Mouse (Mus musculus) adrenal gland, adult 10 weeks (tissue): ENCODE measurements around the gene Eif4a3. TPM values are rescaled to one million over a fixed set of nuclear protein-coding genes. Genes with fewer than 3 reads are reported as not detected.

Experiments
- polyA plus RNA-seq: library from polyadenylated mRNA; stranded (reverse); fragments of 350-450 nt; fragmentation: Illumina TruSeq; extraction: RNeasy Lipid Tissue Mini Kit (QIAGEN cat#74804); gene quantifications from one replicate; pipeline ENCODE4 v1.2.3, GENCODE M21; 2014; ENCODE audit warnings: low read depth, low replicate concordance

The Eif4a3 gene
- 83.0 TPM for polyA plus RNA-seq

GRCm38 (mm10) chr11:119299391-119300245, at the start of gene Eif4a3:
Gene Eif4a3 (minus strand): TSS chr11:119300089.

DNA sequence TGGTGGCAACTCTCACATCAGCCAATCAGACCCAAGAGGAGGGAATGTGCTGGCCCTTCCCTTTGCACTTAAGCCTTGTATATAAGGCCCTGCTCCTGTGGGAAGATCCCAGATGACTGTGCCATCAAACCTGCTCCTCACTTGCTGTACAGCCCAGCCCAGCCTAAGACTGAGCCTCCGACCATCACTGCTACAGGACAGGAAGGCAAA, 7.7 kb upstream of the Eif4a3 start, which contains the start of gene Card14:
Gene Card14 (plus strand): TSS at position 111 of the 210 bp plus-strand sequence.

GRCm38 (mm10) chr11:119267768-119268556, 31.9 kb downstream of the Eif4a3 start, which contains the start of gene Gaa:
Gene Gaa (plus strand): TSS chr11:119267887.

Other genes starting within 250 kb of the Eif4a3 start
- gene Cbx4, start 213.9 kb downstream of the Eif4a3 start, polyA plus RNA-seq: 31.7 TPM
- 2.5 TPM for gene Tbc1d16, start 71.6 kb downstream of the Eif4a3 start, polyA plus RNA-seq
- gene Ccdc40, start 71.5 kb downstream of the Eif4a3 start, polyA plus RNA-seq: not detected
- 0.87 TPM for gene Gaa, start 32.2 kb downstream of the Eif4a3 start, polyA plus RNA-seq
- not detected for gene Card14, start 7.7 kb upstream of the Eif4a3 start, polyA plus RNA-seq
- 3.0 TPM for gene Sgsh, start 55.4 kb upstream of the Eif4a3 start, polyA plus RNA-seq
- gene Slc26a11, start 55.5 kb upstream of the Eif4a3 start, polyA plus RNA-seq: 3.2 TPM
- 59.5 TPM for gene Rnf213, start 93.0 kb upstream of the Eif4a3 start, polyA plus RNA-seq
- gene Endov, start 191.3 kb upstream of the Eif4a3 start, polyA plus RNA-seq: 0.35 TPM
- 1.7 TPM for gene Nptx1, start 247.7 kb upstream of the Eif4a3 start, polyA plus RNA-seq